Mouse (Mus musculus): Measurements from ENCODE around the gene Spata21. TPM values are rescaled to one million over a fixed set of nuclear protein-coding genes. Genes with fewer than 3 reads are reported as not detected.

Gene Spata21
- polyA plus RNA-seq, 1 experiment from 2014 or later: not detected

DNA sequence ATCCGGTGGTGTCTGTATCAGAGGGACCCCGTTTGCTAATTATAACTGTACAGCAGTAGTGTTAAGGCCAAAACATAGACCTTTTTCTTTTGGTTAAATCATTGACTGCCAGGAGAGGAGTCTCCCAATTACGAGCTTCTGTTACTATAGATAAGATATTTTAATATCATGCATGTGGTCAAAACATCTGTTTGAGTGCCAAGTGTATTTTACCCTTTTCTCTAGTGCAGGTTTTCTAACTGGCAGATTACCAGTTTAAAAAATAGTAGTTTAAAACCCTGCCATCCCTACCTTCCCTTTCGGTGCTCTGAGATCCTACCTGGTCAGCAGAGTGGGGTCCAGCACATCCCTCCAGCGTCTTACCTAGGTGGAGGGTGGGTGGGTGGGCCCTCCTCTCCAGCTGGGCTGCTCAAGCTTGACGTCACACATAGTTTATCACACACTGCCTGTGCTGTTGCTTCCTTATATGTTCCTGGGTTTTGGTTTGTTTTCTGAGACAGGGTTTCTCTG lies 73.6 kb downstream of the Spata21 start:
- Histone ChIP-seq H3K4me2 (ENCODE audit: low read depth, low read length) (no peak overlapping the region), H3K36me3 (ENCODE audit: control insufficient read depth, insufficient read depth, low read length) (no peaks in the 10 kb centered on the region), H3K27ac (replicated peaks; ENCODE audit: low read depth, low read length) (no peak overlapping the region), H3K4me1 (ENCODE audit: control insufficient read depth, insufficient read depth, low read length) (peaks cover 8% of the 10 kb centered on the region; the same call in 1 of the 2 replicates), H3K9me3 (ENCODE audit: control insufficient read depth, low read length) (peaks cover 5% of the 10 kb centered on the region), H3K4me3 (ENCODE audit: low read depth, low read length) (no peak overlapping the region), H3K27me3 (replicated peaks; ENCODE audit: control insufficient read depth, insufficient read depth, low read length) (no peaks in the 10 kb centered on the region), H3K9ac (ENCODE audit: low read depth, low read length) (no peak overlapping the region)
- 88% methylated on average over 6 of the region's 6 CpGs for WGBS
- ATAC-seq (ENCODE audit: low read depth) (no peak), DNase-seq (ENCODE audit: low spot score) (no peak)

Other genes with a start within 250 kb of the Spata21 start
- gene Padi1, start 242.6 kb upstream of the Spata21 start, polyA plus RNA-seq (2014; fragmentation: Nextera tagmentation; extraction: Ambion mirVana): 0.07 and 0.28 TPM in 2 replicates
- 15.1 and 16.1 TPM in 2 replicates for gene Padi2, start 182.0 kb upstream of the Spata21 start, polyA plus RNA-seq (2014; fragmentation: Nextera tagmentation; extraction: Ambion mirVana)
- gene Sdhb, start 127.1 kb upstream of the Spata21 start, polyA plus RNA-seq (2014; fragmentation: Nextera tagmentation; extraction: Ambion mirVana): 383 and 394 TPM in 2 replicates
- 42.9 and 43.5 TPM in 2 replicates for gene Atp13a2, start 101.5 kb upstream of the Spata21 start, polyA plus RNA-seq (2014; fragmentation: Nextera tagmentation; extraction: Ambion mirVana)
- gene Mfap2, start 77.9 kb upstream of the Spata21 start, polyA plus RNA-seq (2014; fragmentation: Nextera tagmentation; extraction: Ambion mirVana): 745 and 811 TPM in 2 replicates
- gene Crocc, start 27.8 kb upstream of the Spata21 start, polyA plus RNA-seq (2014; fragmentation: Nextera tagmentation; extraction: Ambion mirVana): 5.1 and 6.2 TPM in 2 replicates
- gene Necap2, start 10.0 kb upstream of the Spata21 start, polyA plus RNA-seq (2014; fragmentation: Nextera tagmentation; extraction: Ambion mirVana): 66.5 and 78.8 TPM in 2 replicates
- 38.7 and 40.2 TPM in 2 replicates for gene Szrd1, start 51.4 kb downstream of the Spata21 start, polyA plus RNA-seq (2014; fragmentation: Nextera tagmentation; extraction: Ambion mirVana)
- 22.7 and 24.9 TPM in 2 replicates for gene Fbxo42, start 59.6 kb downstream of the Spata21 start, polyA plus RNA-seq (2014; fragmentation: Nextera tagmentation; extraction: Ambion mirVana)
- gene Rsg1, start 125.6 kb downstream of the Spata21 start, polyA plus RNA-seq (2014; fragmentation: Nextera tagmentation; extraction: Ambion mirVana): 5.1 and 5.2 TPM in 2 replicates
- gene Arhgef19, start 151.2 kb downstream of the Spata21 start, polyA plus RNA-seq (2014; fragmentation: Nextera tagmentation; extraction: Ambion mirVana): 17.4 and 17.7 TPM in 2 replicates
- 2.1 and 4.2 TPM in 2 replicates for gene Epha2, start 212.9 kb downstream of the Spata21 start, polyA plus RNA-seq (2014; fragmentation: Nextera tagmentation; extraction: Ambion mirVana)

Measured in embryonic facial prominence, embryonic 14.5 days (tissue).